Mouse (Mus musculus) limb, embryonic 14.5 days (tissue): ENCODE data around the gene Zfp281. TPM values are rescaled to one million over a fixed set of nuclear protein-coding genes. Genes with fewer than 3 reads are reported as not detected.

Source experiments
- ATAC-seq: fragments of 200-750 bp; cut with Nextera tagmentation; 2 replicates; pipeline ENCODE4 v1.8.0; 2017; ENCODE audit warnings: low read depth, moderate number of reproducible peaks, moderate TSS enrichment; ENCODE audit not compliant: low FRiP score
- DNase-seq: peaks from one replicate; pipeline ENCODE4 v3.0.0-alpha.2; 2015; ENCODE audit warnings: low spot score
- H3K27ac ChIP-seq: fragments of 300-500 bp; sonication (generic); replicated peaks from 2 replicates; pipeline ENCODE4 v1.5.1; 2014; ENCODE audit warnings: low read depth, mild to moderate bottlenecking, low read length, moderate library complexity, mixed read lengths
- H3K27me3 ChIP-seq: fragments of 300-500 bp; sonication (generic); 2 replicates; pipeline ENCODE4 v1.6.1; 2014; ENCODE audit warnings: low read length, mixed read lengths; ENCODE audit not compliant: control insufficient read depth, insufficient read depth
- H3K36me3 ChIP-seq: fragments of 300-500 bp; sonication (generic); 2 replicates; pipeline ENCODE4 v1.6.1; 2014; ENCODE audit warnings: mild to moderate bottlenecking, low read length, moderate library complexity, mixed read lengths; ENCODE audit not compliant: control insufficient read depth, insufficient read depth
- H3K4me1 ChIP-seq: fragments of 300-500 bp; sonication (generic); 2 replicates; pipeline ENCODE4 v1.6.1; 2014; ENCODE audit warnings: antibody characterized with exemption, low read length, mixed read lengths; ENCODE audit not compliant: control insufficient read depth, insufficient read depth
- H3K4me2 ChIP-seq: fragments of 300-500 bp; sonication (generic); replicated peaks from 2 replicates; pipeline ENCODE4 v1.6.1; 2014; ENCODE audit warnings: low read depth, mild to moderate bottlenecking, low read length, moderate library complexity; ENCODE audit not compliant: severe bottlenecking
- H3K4me3 ChIP-seq: fragments of 300-500 bp; sonication (generic); replicated peaks from 2 replicates; pipeline ENCODE4 v1.5.1; 2014; ENCODE audit warnings: low read length
- H3K9ac ChIP-seq: fragments of 300-500 bp; sonication (generic); 2 replicates; pipeline ENCODE4 v1.6.1; 2014; ENCODE audit warnings: mild to moderate bottlenecking, low read depth, low read length, moderate library complexity; ENCODE audit not compliant: severe bottlenecking
- H3K9me3 ChIP-seq: fragments of 300-500 bp; sonication (generic); 2 replicates; pipeline ENCODE4 v1.6.1; 2016; ENCODE audit warnings: low read length; ENCODE audit not compliant: control insufficient read depth
- POLR2A ChIP-seq: fragments of 200-500 bp; IDR thresholded peaks from 2 replicates; pipeline ENCODE4 v1.8.0; 2012; ENCODE audit warnings: inconsistent platforms, mild to moderate bottlenecking, moderate library complexity, borderline replicate concordance; ENCODE audit not compliant: insufficient read depth, insufficient read length; ENCODE audit errors: extremely low read depth
- WGBS: fragments of 180-500 bp; shearing (Covaris S2); extraction: QIAGEN DNeasy Blood & Tissue Kit; methylation state at CpG from one replicate; pipeline ENCODE4 v1.1.7; 2014; 5-methylcytosine and 5-hydroxymethylcytosine counted together
- polyA plus RNA-seq, 2 experiments: library from polyadenylated mRNA; depleted of rRNA in 1 of 2; stranded (reverse) in 1 of 2; unstranded in 1 of 2; fragments of >200 nt; fragmentation: Nextera tagmentation in 1 of 2; extraction: Ambion mirVana in 1 of 2; gene quantifications; 2 replicates each; pipeline versions ENCODE4 v1.2.1 to v1.2.3; 2012 to 2014

Zfp281 gene
- polyA plus RNA-seq, 2 experiments = 11.0 to 21.7 TPM

GRCm38 (mm10) chr1:136658456-136659227 lies 33.9 kb downstream of the Zfp281 start:
- Histone ChIP-seq H3K9ac (no peak overlapping the region), H3K4me1 (peaks cover 13% of the 10 kb centered on the region)
- WGBS = 86% methylated on average over 13 of the region's 13 CpGs

GRCm38 (mm10) chr1:136659337-136659736 lies 34.6 kb downstream of the Zfp281 start:
- no peak overlapping the region for H3K9ac ChIP-seq
- no peaks in the 10 kb centered on the region for H3K9me3 ChIP-seq
- ATAC-seq (no peak), DNase-seq (no peak)
- H3K27ac ChIP-seq = no peak overlapping the region
- H3K27me3 ChIP-seq = no peaks in the 10 kb centered on the region
- H3K4me2 ChIP-seq = no peak overlapping the region
- peaks cover 13% of the 10 kb centered on the region for H3K4me1 ChIP-seq
- no peak overlapping the region for H3K4me3 ChIP-seq
- no peaks in the 10 kb centered on the region for H3K36me3 ChIP-seq
- 91% methylated on average over 9 of the region's 9 CpGs for WGBS
- no peak for TF ChIP-seq POLR2A

More at GRCm38 (mm10) chr1:136658456-136659227, 33.9 kb downstream of the Zfp281 start:
- H3K36me3 ChIP-seq = no peaks in the 10 kb centered on the region
- no peaks in the 10 kb centered on the region for H3K27me3 ChIP-seq
- no peak for TF ChIP-seq POLR2A
- DNase-seq (no peak), ATAC-seq (no peak)
- no peak overlapping the region for H3K4me3 ChIP-seq
- H3K4me2 ChIP-seq = no peak overlapping the region
- H3K9me3 ChIP-seq = no peaks in the 10 kb centered on the region
- no peak overlapping the region for H3K27ac ChIP-seq

GRCm38 (mm10) chr1:136659917-136660316 lies 35.2 kb downstream of the Zfp281 start:
- no peak for TF ChIP-seq POLR2A
- Histone ChIP-seq H3K27me3 (no peaks in the 10 kb centered on the region), H3K4me2 (no peak overlapping the region), H3K27ac (no peak overlapping the region), H3K36me3 (no peaks in the 10 kb centered on the region), H3K9ac (no peak overlapping the region), H3K4me1 (peaks cover 13% of the 10 kb centered on the region), H3K4me3 (no peak overlapping the region), H3K9me3 (no peaks in the 10 kb centered on the region)
- 73% methylated on average over 9 of the region's 9 CpGs for WGBS
- no peak for DNase-seq
- ATAC-seq = no peak

GRCm38 (mm10) chr1:136661511-136661910 lies 36.8 kb downstream of the Zfp281 start:
- ATAC-seq (no peak), DNase-seq (no peak)
- Histone ChIP-seq H3K27ac (peak overlapping the region; percentile 67), H3K4me1 (peaks cover 13% of the 10 kb centered on the region), H3K9me3 (no peaks in the 10 kb centered on the region), H3K4me2 (no peak overlapping the region), H3K4me3 (no peak overlapping the region), H3K27me3 (no peaks in the 10 kb centered on the region), H3K36me3 (no peaks in the 10 kb centered on the region), H3K9ac (no peak overlapping the region)
- 41% methylated on average over 9 of the region's 9 CpGs for WGBS
- TF ChIP-seq POLR2A = no peak

- H3K27me3 ChIP-seq = no peaks in the 10 kb centered on the region
- 47% methylated on average over 10 of the region's 10 CpGs for WGBS
- H3K4me2 ChIP-seq = no peak overlapping the region
- H3K27ac ChIP-seq = peak overlapping the region; percentile 67
- no peak for TF ChIP-seq POLR2A
- H3K4me1 ChIP-seq = peaks cover 13% of the 10 kb centered on the region
- H3K4me3 ChIP-seq = no peak overlapping the region
- H3K9me3 ChIP-seq = no peaks in the 10 kb centered on the region
- H3K36me3 ChIP-seq = no peaks in the 10 kb centered on the region
- H3K9ac ChIP-seq = no peak overlapping the region
- ATAC-seq (no peak), DNase-seq (peak; percentile 45)
Observed at GRCm38 (mm10) chr1:136661939-136662563, 37.4 kb downstream of the Zfp281 start.
